Mouse (Mus musculus) adrenal gland, postnatal 36 days (tissue): ENCODE measurements around the gene C1galt1. TPM values are rescaled to one million over a fixed set of nuclear protein-coding genes. Genes with fewer than 3 reads are reported as not detected.

Experiments used
- DNase-seq, 2 experiments: peaks; one replicate each; pipeline ENCODE4 v3.0.0; 2021; ENCODE audit warnings: mixed read lengths in 1 of 2
- total RNA-seq, 2 experiments: library from RNA; stranded (reverse); gene quantifications; 2 replicates each; pipeline ENCODE4 v1.2.3; 2021

The C1galt1 gene
- total RNA-seq, 2 experiments from 2014 or later: 24.4 to 54.9 TPM

DNA sequence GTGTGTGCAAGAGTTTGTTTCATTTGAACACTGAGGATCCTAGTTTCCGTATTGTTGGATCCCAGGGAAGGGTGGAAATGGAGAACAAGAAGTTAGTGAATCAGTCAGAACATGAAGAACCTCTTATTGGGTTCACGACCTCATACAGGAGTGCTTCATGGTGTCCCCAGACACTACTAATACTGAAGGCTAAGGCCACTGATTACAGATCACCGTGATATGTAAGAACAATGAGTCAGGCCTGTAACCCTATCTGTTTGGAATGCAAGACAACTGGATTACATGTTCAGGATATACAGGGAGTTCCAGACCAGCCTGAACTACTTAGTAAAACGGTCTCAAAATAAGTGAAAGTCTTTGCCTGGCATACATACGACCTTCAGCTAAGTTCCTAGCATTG is 13.9 kb downstream of the C1galt1 start:
- DNase-seq: no peak

DNA sequence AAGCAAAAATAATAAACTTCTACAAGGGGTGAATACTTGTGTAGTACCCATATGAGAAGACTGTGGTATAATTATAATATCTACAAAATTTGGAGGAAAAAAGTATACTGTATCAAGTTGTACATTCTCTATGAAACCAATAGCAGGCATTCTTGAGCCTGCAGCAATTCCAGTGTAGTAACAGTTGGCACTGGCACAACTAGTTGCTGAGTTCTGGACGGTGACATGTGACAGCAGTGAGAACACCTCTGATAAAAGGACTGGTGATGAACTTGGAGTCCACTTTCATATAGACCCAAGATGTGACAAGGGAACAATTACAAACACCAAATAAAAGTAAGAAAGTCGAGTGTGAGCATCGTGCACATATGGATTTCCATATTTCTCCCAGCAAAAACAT is 14.5 kb downstream of the C1galt1 start:
- peak in 1 of 2 experiments; percentile 14 for DNase-seq

DNA sequence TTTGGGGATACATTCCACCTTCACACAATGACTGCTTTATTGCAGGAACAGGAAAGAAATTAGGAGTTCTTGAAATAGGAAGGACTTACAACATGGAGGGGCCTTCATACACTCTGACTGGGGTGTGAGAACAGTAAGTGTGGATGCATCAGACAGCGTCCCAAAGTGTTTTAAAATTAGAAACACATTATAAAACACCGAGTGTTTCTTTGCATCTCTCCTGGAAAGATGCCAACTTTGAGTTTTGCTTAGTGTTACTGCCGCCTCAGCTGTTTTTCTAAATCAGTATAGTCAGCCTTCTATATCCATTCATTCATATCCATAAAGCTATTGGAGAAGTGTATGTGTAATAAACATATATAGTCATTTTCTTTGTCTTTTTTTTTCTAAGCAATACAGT is 16.4 kb downstream of the C1galt1 start:
- DNase-seq: no peak

DNA sequence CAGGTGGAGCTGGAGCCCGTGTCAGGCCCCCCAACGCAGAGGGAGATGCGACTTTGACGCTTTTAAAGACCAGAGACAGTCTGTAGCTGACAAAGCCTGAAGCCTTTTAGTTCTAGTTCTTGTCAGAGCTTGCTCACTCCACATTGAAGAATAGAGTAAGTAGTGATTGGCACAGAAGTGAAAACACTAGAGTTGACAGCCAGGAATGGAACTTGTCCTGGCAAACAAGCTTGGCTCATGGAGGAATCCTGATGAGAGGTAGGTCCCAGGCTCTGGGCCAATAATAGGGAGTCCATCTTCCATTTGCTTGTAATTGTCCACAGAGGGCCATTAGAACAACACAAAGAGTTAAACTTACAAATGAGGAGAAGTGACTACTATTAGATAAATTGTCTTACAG is 18.7 kb downstream of the C1galt1 start:
- no peak for DNase-seq

DNA sequence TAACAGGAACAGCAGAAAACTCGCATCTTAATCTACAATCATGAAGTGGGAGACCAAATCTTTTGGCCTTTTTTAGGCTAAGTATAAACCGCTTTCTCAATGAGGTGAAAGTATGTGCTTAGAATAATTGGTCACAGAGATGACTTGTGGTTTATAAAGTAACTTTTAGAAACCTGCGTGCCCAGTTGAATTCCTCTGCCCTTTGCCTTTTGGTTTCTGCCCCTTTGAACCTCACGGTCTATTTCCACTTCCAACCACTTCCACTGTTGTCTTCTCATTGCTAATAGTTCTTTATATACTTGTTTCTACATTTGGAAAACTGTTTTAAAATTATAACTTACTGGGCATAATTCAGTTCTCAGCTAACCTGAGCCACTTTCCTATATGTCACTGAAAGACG is 32.2 kb downstream of the C1galt1 start:
- DNase-seq: no peak

DNA sequence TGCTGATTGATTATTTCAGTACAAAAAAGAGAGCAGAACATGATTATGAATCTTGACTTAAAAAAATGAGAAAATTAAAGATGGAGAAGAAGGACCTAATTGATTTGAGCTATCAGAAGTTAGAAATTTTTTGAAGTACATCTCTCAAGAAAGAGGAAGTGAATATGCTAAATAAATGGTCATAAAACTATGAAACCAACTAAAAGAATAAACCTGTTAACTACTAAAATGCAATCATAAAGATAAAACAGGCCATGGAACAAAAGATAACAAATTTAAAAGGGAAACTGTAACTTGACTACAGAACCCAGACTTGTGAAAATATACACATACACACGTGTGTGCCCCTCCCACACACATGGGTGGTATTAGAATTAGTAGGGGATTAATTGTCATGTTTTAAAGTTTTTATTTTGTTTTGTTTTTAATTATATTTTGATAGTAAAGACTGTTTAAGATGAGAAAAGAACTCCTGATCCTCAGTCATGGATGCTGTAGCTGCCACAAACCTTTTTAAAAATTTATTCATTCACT is 37.0 kb downstream of the C1galt1 start:
- no peak for DNase-seq

DNA sequence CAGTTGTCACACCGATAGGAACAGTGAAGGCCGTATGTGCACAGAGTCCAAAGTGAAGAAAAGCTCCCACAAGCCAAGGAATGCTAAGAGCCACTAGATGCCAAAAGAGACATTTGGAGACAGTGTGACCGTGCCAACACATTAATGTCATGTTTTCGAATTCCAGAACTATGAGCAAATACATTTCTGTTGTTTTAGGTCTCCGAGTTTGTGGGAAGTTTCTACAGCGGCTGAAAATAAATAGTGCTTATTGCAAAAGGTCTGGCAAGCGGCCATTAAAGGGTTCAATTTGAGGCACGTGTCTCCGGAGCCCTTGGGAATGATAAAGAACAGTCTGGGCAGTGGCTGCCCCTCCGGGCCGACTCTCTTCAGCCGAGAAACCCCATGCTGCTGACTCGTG is 37.9 kb downstream of the C1galt1 start:
- peak; percentile 81 to 82 for DNase-seq

DNA sequence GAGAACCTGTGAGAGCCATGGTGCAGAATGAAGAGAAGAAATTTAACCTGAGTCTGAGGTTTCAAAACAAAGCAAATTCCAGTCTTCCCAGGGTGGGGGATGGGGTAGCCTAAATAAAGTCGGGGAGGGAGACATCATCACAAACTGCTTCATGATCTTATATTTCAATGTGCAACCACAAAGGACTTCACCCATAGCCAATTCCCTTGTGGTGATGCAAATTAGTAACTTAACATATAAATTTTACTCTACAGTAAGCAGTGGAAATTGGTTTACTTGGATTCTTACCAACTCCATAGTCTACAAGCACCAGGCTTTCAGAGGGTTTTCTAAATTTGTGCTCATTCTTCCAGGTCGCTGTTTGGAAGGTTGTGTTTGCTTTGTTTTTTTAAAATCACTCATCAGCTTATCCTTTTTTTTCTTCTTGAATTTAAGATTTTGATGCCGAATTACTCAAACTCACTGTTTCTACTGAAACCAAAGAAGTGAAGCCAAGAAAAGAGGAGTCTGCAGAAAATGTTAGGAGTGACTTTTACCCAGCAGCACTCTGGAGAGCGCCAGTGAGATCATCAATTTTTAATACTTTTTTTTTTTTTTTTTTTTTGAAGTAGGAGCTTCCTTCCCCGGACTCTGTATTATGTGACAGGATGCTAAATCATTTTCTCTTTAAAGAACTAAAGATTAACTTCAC is 41.5 kb downstream of the C1galt1 start:
- DNase-seq: no peak

DNA sequence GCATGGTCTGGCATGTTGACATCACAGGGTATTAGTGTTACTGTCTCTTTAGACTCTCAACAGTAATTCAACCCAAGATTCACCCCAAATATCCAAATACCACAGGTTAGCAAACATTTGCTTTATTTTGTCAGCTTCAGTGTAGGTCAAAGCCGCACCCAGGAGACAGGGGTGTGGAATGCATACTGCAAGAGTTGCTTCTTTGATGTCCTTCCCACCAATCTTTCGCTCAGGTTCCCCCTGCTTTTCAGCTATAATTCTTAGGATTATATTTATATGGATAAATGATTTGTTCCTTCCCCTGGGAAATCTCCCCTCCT is 42.0 kb downstream of the C1galt1 start:
- DNase-seq: no peak

DNA sequence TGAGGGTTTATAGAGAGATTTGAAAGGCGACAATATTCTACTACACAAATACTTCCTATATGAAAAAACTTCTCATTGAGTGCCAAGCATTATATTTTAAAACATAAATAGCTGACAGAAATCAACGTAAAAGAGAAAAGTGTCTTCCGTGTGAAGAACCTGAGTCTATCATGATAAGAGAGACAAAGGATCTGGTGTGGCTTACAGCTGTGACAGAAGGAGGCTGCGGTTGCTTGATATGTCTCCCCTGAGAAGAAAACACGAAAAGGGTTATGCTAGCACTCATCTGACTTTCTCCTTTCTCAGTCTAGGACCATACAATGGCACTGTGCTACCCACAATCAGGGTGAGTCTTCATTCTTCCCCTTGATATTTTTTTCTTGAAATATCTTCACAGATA is 51.7 kb downstream of the C1galt1 start:
- DNase-seq: no peak

DNA sequence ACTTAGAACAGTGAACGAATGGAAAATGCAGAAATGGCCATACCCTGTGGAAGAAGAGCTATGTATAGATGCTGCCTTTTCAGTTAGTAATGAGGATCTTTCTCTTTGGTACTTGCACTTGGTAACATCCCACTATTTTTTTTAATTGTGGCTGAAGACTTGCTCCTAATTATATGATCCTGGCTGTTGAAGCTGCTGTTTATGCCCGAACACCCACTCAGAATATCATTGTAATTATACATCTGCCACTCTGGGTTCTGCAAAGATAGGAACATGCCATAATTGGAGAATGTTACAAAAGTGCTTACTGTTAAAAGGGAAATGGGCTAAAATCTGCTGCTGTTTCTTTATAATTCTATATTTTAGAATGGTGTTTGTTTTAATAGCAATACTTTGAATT is 67.4 kb downstream of the C1galt1 start:
- DNase-seq: no peak

Other genes starting within 250 kb of the C1galt1 start
- gene Asns, start 151.6 kb upstream of the C1galt1 start, total RNA-seq: 10 to 100 TPM; 41.6 to 84.6 TPM